Mouse (Mus musculus) olfactory bulb, adult 2 months (tissue): ENCODE data around the gene Col18a1.

Source experiments
- CTCF ChIP-seq: fragments of 200-500 bp; IDR thresholded peaks from 2 replicates; pipeline ENCODE4 v1.5.1; 2012; ENCODE audit warnings: low read depth, mild to moderate bottlenecking, low read length, moderate library complexity; ENCODE audit not compliant: insufficient read depth
- POLR2A ChIP-seq: fragments of 200-500 bp; IDR thresholded peaks from 2 replicates; pipeline ENCODE4 v1.6.1; 2012; ENCODE audit warnings: mild to moderate bottlenecking, low read depth, low read length, moderate library complexity; ENCODE audit not compliant: insufficient read depth

- no peak for TF ChIP-seq POLR2A
- no peak for TF ChIP-seq CTCF
These were observed 8.9 kb downstream of the Col18a1 start for GRCm38 (mm10) chr10:77157245-77158019.
